Mouse (Mus musculus): ENCODE measurements at regions not wholly inside any gene's neighbourhood (a gene's known extent, or its start where the extent isn't known, plus 50 kb on each side); places are given as distances from the start of the nearest gene placed in this dataset.

GRCm38 (mm10) chr17:82836115-82836514 lies 379.0 kb upstream of the Pkdcc start:
- TF ChIP-seq CTCF (IDR thresholded peaks at IDR 0.05; ENCODE audit: low read depth, low read length), result no peak
- TF ChIP-seq POLR2A (IDR thresholded peaks at IDR 0.05; ENCODE audit: borderline replicate concordance, low read depth, low read length), result no peak

Data from bone marrow macrophage, adult 2 months (primary cell).